Mouse (Mus musculus): ENCODE results near the gene Pam16. TPM values are rescaled to one million over a fixed set of nuclear protein-coding genes. Genes with fewer than 3 reads are reported as not detected.
A peak's percentile ranks its signal among the peaks of the same experiment; 100 is the strongest.

Gene Pam16
- polyA plus RNA-seq, 1 experiment from 2014 or later = 91.2 TPM

- 51% methylated on average over 9 of the region's 9 CpGs for WGBS
- no peak for ATAC-seq (replicated peaks; ENCODE audit: extremely low read depth, insufficient read depth, low FRiP score)
- peak overlapping the region; percentile 49 for H3K9ac ChIP-seq (ENCODE audit: low read length)
- H3K27ac ChIP-seq (ENCODE audit: low read length) = peak overlapping the region; percentile 64
- no peak overlapping the region for H3K4me2 ChIP-seq (ENCODE audit: low read depth, low read length)
- H3K27me3 ChIP-seq (ENCODE audit: control insufficient read depth, insufficient read depth, low read length) = no peaks in the 10 kb centered on the region
- no peak overlapping the region for H3K4me3 ChIP-seq (ENCODE audit: low read length)
- H3K4me1 ChIP-seq (ENCODE audit: control insufficient read depth, insufficient read depth, low read length) = peaks cover 60% of the 10 kb centered on the region
- H3K36me3 ChIP-seq (ENCODE audit: control insufficient read depth, insufficient read depth) = peaks cover 3% of the 10 kb centered on the region
- H3K9me3 ChIP-seq (replicated peaks; ENCODE audit: control insufficient read depth, low read length) = no peaks in the 10 kb centered on the region
Observed at GRCm38 (mm10) chr16:4656571-4657081, 31.8 kb upstream of the Pam16 start.

GRCm38 (mm10) chr16:4655764-4656570, 31.2 kb upstream of the Pam16 start:
- ATAC-seq (replicated peaks; ENCODE audit: extremely low read depth, insufficient read depth, low FRiP score) = peak; percentile 31; the same call in 1 of the 2 replicates
- Histone ChIP-seq H3K9me3 (replicated peaks; ENCODE audit: control insufficient read depth, low read length) (no peaks in the 10 kb centered on the region), H3K4me2 (ENCODE audit: low read depth, low read length) (peak overlapping the region; percentile 10; the same call in 1 of the 2 replicates), H3K4me1 (ENCODE audit: control insufficient read depth, insufficient read depth, low read length) (peaks cover 64% of the 10 kb centered on the region), H3K27me3 (ENCODE audit: control insufficient read depth, insufficient read depth, low read length) (no peaks in the 10 kb centered on the region), H3K4me3 (ENCODE audit: low read length) (no peak overlapping the region), H3K36me3 (ENCODE audit: control insufficient read depth, insufficient read depth) (peaks cover 6% of the 10 kb centered on the region), H3K9ac (ENCODE audit: low read length) (peak overlapping the region; percentile 49), H3K27ac (ENCODE audit: low read length) (peak overlapping the region; percentile 64)
- WGBS = 23% methylated on average over 11 of the region's 11 CpGs

GRCm38 (mm10) chr16:4655251-4655734, 30.5 kb upstream of the Pam16 start:
- Histone ChIP-seq H3K9ac (ENCODE audit: low read length) (peak overlapping the region; percentile 49), H3K36me3 (ENCODE audit: control insufficient read depth, insufficient read depth) (peaks cover 7% of the 10 kb centered on the region), H3K9me3 (replicated peaks; ENCODE audit: control insufficient read depth, low read length) (no peaks in the 10 kb centered on the region), H3K4me2 (ENCODE audit: low read depth, low read length) (no peak overlapping the region), H3K4me1 (ENCODE audit: control insufficient read depth, insufficient read depth, low read length) (peaks cover 64% of the 10 kb centered on the region), H3K27me3 (ENCODE audit: control insufficient read depth, insufficient read depth, low read length) (no peaks in the 10 kb centered on the region), H3K27ac (ENCODE audit: low read length) (peak overlapping the region; percentile 64), H3K4me3 (ENCODE audit: low read length) (no peak overlapping the region)
- 50% methylated on average over 4 of the region's 4 CpGs for WGBS
- no peak for ATAC-seq (replicated peaks; ENCODE audit: extremely low read depth, insufficient read depth, low FRiP score)

GRCm38 (mm10) chr16:4654706-4655105, 29.9 kb upstream of the Pam16 start:
- 74% methylated on average over 10 of the region's 10 CpGs for WGBS
- Histone ChIP-seq H3K4me3 (ENCODE audit: low read length) (no peak overlapping the region), H3K9ac (ENCODE audit: low read length) (no peak overlapping the region), H3K36me3 (ENCODE audit: control insufficient read depth, insufficient read depth) (peaks cover 12% of the 10 kb centered on the region), H3K9me3 (replicated peaks; ENCODE audit: control insufficient read depth, low read length) (no peaks in the 10 kb centered on the region), H3K27me3 (ENCODE audit: control insufficient read depth, insufficient read depth, low read length) (no peaks in the 10 kb centered on the region), H3K27ac (ENCODE audit: low read length) (peak overlapping the region; percentile 64), H3K4me1 (ENCODE audit: control insufficient read depth, insufficient read depth, low read length) (peaks cover 64% of the 10 kb centered on the region), H3K4me2 (ENCODE audit: low read depth, low read length) (no peak overlapping the region)
- ATAC-seq (replicated peaks; ENCODE audit: extremely low read depth, insufficient read depth, low FRiP score) = no peak

- Histone ChIP-seq H3K27me3 (ENCODE audit: control insufficient read depth, insufficient read depth, low read length) (no peaks in the 10 kb centered on the region), H3K36me3 (ENCODE audit: control insufficient read depth, insufficient read depth) (peaks cover 25% of the 10 kb centered on the region), H3K27ac (ENCODE audit: low read length) (peak overlapping the region; percentile 47), H3K4me1 (ENCODE audit: control insufficient read depth, insufficient read depth, low read length) (peaks cover 57% of the 10 kb centered on the region), H3K9ac (ENCODE audit: low read length) (no peak overlapping the region), H3K4me3 (ENCODE audit: low read length) (no peak overlapping the region), H3K9me3 (replicated peaks; ENCODE audit: control insufficient read depth, low read length) (no peaks in the 10 kb centered on the region), H3K4me2 (ENCODE audit: low read depth, low read length) (no peak overlapping the region)
- WGBS = 56% methylated on average over 4 of the region's 4 CpGs
- ATAC-seq (replicated peaks; ENCODE audit: extremely low read depth, insufficient read depth, low FRiP score) = no peak
Observed at GRCm38 (mm10) chr16:4652707-4653416, 28.1 kb upstream of the Pam16 start.

- Histone ChIP-seq H3K27me3 (ENCODE audit: control insufficient read depth, insufficient read depth, low read length) (no peaks in the 10 kb centered on the region), H3K4me1 (ENCODE audit: control insufficient read depth, insufficient read depth, low read length) (peaks cover 61% of the 10 kb centered on the region), H3K36me3 (ENCODE audit: control insufficient read depth, insufficient read depth) (peaks cover 25% of the 10 kb centered on the region), H3K9me3 (replicated peaks; ENCODE audit: control insufficient read depth, low read length) (no peaks in the 10 kb centered on the region), H3K4me3 (ENCODE audit: low read length) (no peak overlapping the region), H3K9ac (ENCODE audit: low read length) (no peak overlapping the region), H3K4me2 (ENCODE audit: low read depth, low read length) (no peak overlapping the region), H3K27ac (ENCODE audit: low read length) (peak overlapping the region; percentile 47)
- ATAC-seq (replicated peaks; ENCODE audit: extremely low read depth, insufficient read depth, low FRiP score) = no peak
- 72% methylated on average over 7 of the region's 7 CpGs for WGBS
Observed at GRCm38 (mm10) chr16:4651624-4652023, 26.8 kb upstream of the Pam16 start.

GRCm38 (mm10) chr16:4651081-4651480, 26.3 kb upstream of the Pam16 start:
- peaks cover 25% of the 10 kb centered on the region for H3K36me3 ChIP-seq (ENCODE audit: control insufficient read depth, insufficient read depth)
- no peaks in the 10 kb centered on the region for H3K9me3 ChIP-seq (replicated peaks; ENCODE audit: control insufficient read depth, low read length)
- no peak overlapping the region for H3K4me3 ChIP-seq (ENCODE audit: low read length)
- WGBS = 89% methylated on average over 1 of the region's 1 CpGs
- H3K9ac ChIP-seq (ENCODE audit: low read length) = no peak overlapping the region
- ATAC-seq (replicated peaks; ENCODE audit: extremely low read depth, insufficient read depth, low FRiP score) = no peak
- H3K27ac ChIP-seq (ENCODE audit: low read length) = peak overlapping the region; percentile 47
- peaks cover 61% of the 10 kb centered on the region for H3K4me1 ChIP-seq (ENCODE audit: control insufficient read depth, insufficient read depth, low read length)
- no peak overlapping the region for H3K4me2 ChIP-seq (ENCODE audit: low read depth, low read length)
- no peaks in the 10 kb centered on the region for H3K27me3 ChIP-seq (ENCODE audit: control insufficient read depth, insufficient read depth, low read length)

GRCm38 (mm10) chr16:4650161-4650560, 25.4 kb upstream of the Pam16 start:
- H3K36me3 ChIP-seq (ENCODE audit: control insufficient read depth, insufficient read depth) = peaks cover 25% of the 10 kb centered on the region
- no peaks in the 10 kb centered on the region for H3K27me3 ChIP-seq (ENCODE audit: control insufficient read depth, insufficient read depth, low read length)
- H3K27ac ChIP-seq (ENCODE audit: low read length) = no peak overlapping the region
- no peaks in the 10 kb centered on the region for H3K9me3 ChIP-seq (replicated peaks; ENCODE audit: control insufficient read depth, low read length)
- 92% methylated on average over 3 of the region's 3 CpGs for WGBS
- H3K4me2 ChIP-seq (ENCODE audit: low read depth, low read length) = no peak overlapping the region
- peaks cover 61% of the 10 kb centered on the region for H3K4me1 ChIP-seq (ENCODE audit: control insufficient read depth, insufficient read depth, low read length)
- H3K4me3 ChIP-seq (ENCODE audit: low read length) = no peak overlapping the region
- no peak overlapping the region for H3K9ac ChIP-seq (ENCODE audit: low read length)
- no peak for ATAC-seq (replicated peaks; ENCODE audit: extremely low read depth, insufficient read depth, low FRiP score)

GRCm38 (mm10) chr16:4649692-4650091, 24.9 kb upstream of the Pam16 start:
- peaks cover 61% of the 10 kb centered on the region for H3K4me1 ChIP-seq (ENCODE audit: control insufficient read depth, insufficient read depth, low read length)
- H3K9ac ChIP-seq (ENCODE audit: low read length) = no peak overlapping the region
- H3K27me3 ChIP-seq (ENCODE audit: control insufficient read depth, insufficient read depth, low read length) = no peaks in the 10 kb centered on the region
- 91% methylated on average over 11 of the region's 11 CpGs for WGBS
- H3K4me2 ChIP-seq (ENCODE audit: low read depth, low read length) = no peak overlapping the region
- H3K9me3 ChIP-seq (replicated peaks; ENCODE audit: control insufficient read depth, low read length) = no peaks in the 10 kb centered on the region
- no peak overlapping the region for H3K27ac ChIP-seq (ENCODE audit: low read length)
- H3K36me3 ChIP-seq (ENCODE audit: control insufficient read depth, insufficient read depth) = peaks cover 25% of the 10 kb centered on the region
- H3K4me3 ChIP-seq (ENCODE audit: low read length) = no peak overlapping the region
- no peak for ATAC-seq (replicated peaks; ENCODE audit: extremely low read depth, insufficient read depth, low FRiP score)

Measured in heart, embryonic 16.5 days (tissue).